In genomic region chr3:86386246-86386645, GRCm38 (mm10) we compare ENCODE assay signal across 19 mouse cellular contexts.
"Had no signal": no experiment of that assay in that cellular context is flagged by ENCODE, and none has a peak within 500 bp of the region (broad histone marks: within the 10 kb centered on the region; RNA-seq: fewer than 3 reads in every experiment).

No protein-coding gene starts in this region.

- H3K27ac ChIP-seq: kidney, postnatal 0 days; layer of hippocampus, adult 2 months; liver, embryonic 13.5 days; midbrain, embryonic 10.5 days; neural tube, embryonic 12.5 days; neural tube, embryonic 15.5 days; stomach, embryonic 15.5 days had no signal

- H3K27me3 ChIP-seq: liver, embryonic 13.5 days; megakaryocyte, embryonic 14.5 days; neural tube, embryonic 12.5 days; neural tube, embryonic 15.5 days; stomach, embryonic 15.5 days had no signal

- DNase-seq: kidney, adult 2 months; kidney, postnatal 25 days; layer of hippocampus, adult 9-11 months; liver, embryonic 13.5 days; lung, embryonic 14.5 days; lung, postnatal 36 days; midbrain, embryonic 14.5 days; right cerebral cortex, adult 18-20 months; right cerebral cortex, postnatal 14 days; right cerebral cortex, postnatal 4 days; spleen, adult 18-20 months; thymus, postnatal 25 days had no signal

- H3K4me3 ChIP-seq: layer of hippocampus, adult 2 months; liver, embryonic 13.5 days; megakaryocyte, embryonic 14.5 days; midbrain, embryonic 10.5 days; neural tube, embryonic 12.5 days; neural tube, embryonic 15.5 days; stomach, embryonic 15.5 days had no signal

- H3K36me3 ChIP-seq: liver, embryonic 13.5 days; midbrain, embryonic 10.5 days; neural tube, embryonic 12.5 days; neural tube, embryonic 15.5 days; stomach, embryonic 15.5 days had no signal

- H3K4me1 ChIP-seq: liver, embryonic 13.5 days; midbrain, embryonic 10.5 days; neural tube, embryonic 15.5 days; stomach, embryonic 15.5 days had no signal

- H3K9me3 ChIP-seq: liver, embryonic 13.5 days; megakaryocyte, embryonic 14.5 days; midbrain, embryonic 10.5 days; neural tube, embryonic 12.5 days; neural tube, embryonic 15.5 days; stomach, embryonic 15.5 days had no signal
